7 mouse cellular contexts compared by ENCODE assay signal in the genomic region with DNA sequence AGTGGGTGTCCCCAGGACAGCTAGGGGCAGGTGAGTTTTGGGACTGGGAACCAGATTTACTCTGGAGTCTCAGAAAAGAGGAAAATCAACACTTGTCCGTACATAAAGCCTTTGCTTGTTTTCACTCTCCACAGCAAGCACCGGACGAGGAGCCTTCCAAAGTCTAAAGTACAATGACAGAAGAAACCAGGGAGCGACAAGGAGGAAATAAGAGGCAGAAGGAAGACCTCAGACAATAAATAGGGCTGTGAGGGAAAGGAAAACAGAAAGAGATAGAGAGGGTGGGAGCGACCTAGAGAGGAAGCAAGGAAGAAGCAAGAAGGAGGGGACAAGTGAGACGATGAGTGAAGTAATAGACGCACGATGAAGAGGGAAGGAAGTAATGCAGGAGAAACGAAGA. TPM values are rescaled to one million over a fixed set of nuclear protein-coding genes. Genes with fewer than 3 reads are reported as not detected.
DNase-seq lines count a peak whose midpoint lies in the region; ATAC-seq and TF ChIP-seq lines count a peak whose summit lies in the region.

No protein-coding gene starts in this region.

- WGBS in embryonic facial prominence, embryonic 12.5 days, result 54% methylated on average over 9 of the region's 9 CpGs
- WGBS in intestine, postnatal 0 days, result 10% methylated on average over 9 of the region's 9 CpGs

- no peak for DNase-seq in cerebellum, postnatal 36 days
- no peak for DNase-seq in B cell, adult 2 months
- DNase-seq in thymus, postnatal 4 days, result no peak

- H3K27ac ChIP-seq in bone marrow macrophage, adult 2 months (ENCODE audit: insufficient read depth, low read depth, low read length), result peak overlapping the region; percentile 0; the same call in 1 of the 2 replicates
- H3K27ac ChIP-seq in embryonic facial prominence, embryonic 12.5 days, result no peak overlapping the region
- peak overlapping the region; percentile 94 for H3K27ac ChIP-seq in intestine, postnatal 0 days (ENCODE audit: low read depth, low read length)

- peaks cover 16% of the 10 kb centered on the region for H3K4me1 ChIP-seq in bone marrow macrophage, adult 2 months (ENCODE audit: control insufficient read depth, insufficient read depth, low read length)
- peaks cover 30% of the 10 kb centered on the region for H3K4me1 ChIP-seq in embryonic facial prominence, embryonic 12.5 days
- H3K4me1 ChIP-seq in intestine, postnatal 0 days (replicated peaks; ENCODE audit: control insufficient read depth, insufficient read depth, low read length), result peaks cover 5% of the 10 kb centered on the region; the same call in 1 of the 2 replicates

- TF ChIP-seq POLR2A in bone marrow macrophage, adult 2 months (IDR thresholded peaks at IDR 0.05; ENCODE audit: borderline replicate concordance, low read depth, low read length), result no peak

- peaks cover 5% of the 10 kb centered on the region; the same call in 1 of the 2 replicates for H3K36me3 ChIP-seq in embryonic facial prominence, embryonic 12.5 days
- no peaks in the 10 kb centered on the region for H3K36me3 ChIP-seq in intestine, postnatal 0 days (ENCODE audit: control insufficient read depth, insufficient read depth)

- no peaks in the 10 kb centered on the region for H3K9me3 ChIP-seq in embryonic facial prominence, embryonic 12.5 days
- H3K9me3 ChIP-seq in intestine, postnatal 0 days (ENCODE audit: control insufficient read depth), result no peaks in the 10 kb centered on the region

- H3K4me3 ChIP-seq in bone marrow macrophage, adult 2 months (ENCODE audit: insufficient read depth, low read length), result peak overlapping the region; percentile 52
- peak overlapping the region; percentile 71 for H3K4me3 ChIP-seq in embryonic facial prominence, embryonic 12.5 days
- H3K4me3 ChIP-seq in intestine, postnatal 0 days (ENCODE audit: low read depth, low read length), result peak overlapping the region; percentile 42

- no peaks in the 10 kb centered on the region; the same call in 1 of the 2 replicates for H3K27me3 ChIP-seq in embryonic facial prominence, embryonic 12.5 days
- no peaks in the 10 kb centered on the region for H3K27me3 ChIP-seq in intestine, postnatal 0 days (replicated peaks; ENCODE audit: control insufficient read depth, insufficient read depth, low read length)

- TF ChIP-seq CTCF in bone marrow macrophage, adult 2 months (IDR thresholded peaks at IDR 0.05; ENCODE audit: low read depth, low read length), result no peak
- TF ChIP-seq CTCF in intestine, postnatal 0 days (IDR thresholded peaks at IDR 0.05; ENCODE audit: low read depth), result no peak

- peak overlapping the region; percentile 90 for H3K9ac ChIP-seq in embryonic facial prominence, embryonic 12.5 days
- peak overlapping the region; percentile 71; the same call in 1 of the 2 replicates for H3K9ac ChIP-seq in intestine, postnatal 0 days (ENCODE audit: low read depth, low read length)

- no peak for ATAC-seq in embryonic facial prominence, embryonic 12.5 days (ENCODE audit: insufficient number of reproducible peaks, insufficient read depth, low FRiP score, low TSS enrichment)
- peak; percentile 76 for ATAC-seq in intestine, postnatal 0 days
- peak; percentile 29; the same call in 1 of the 2 replicates for ATAC-seq in megakaryocyte, adult 5-6 weeks (ENCODE audit: poor library complexity, severe bottlenecking)

- peak overlapping the region; percentile 91 for H3K4me2 ChIP-seq in embryonic facial prominence, embryonic 12.5 days (replicated peaks)
- peak overlapping the region; percentile 83 for H3K4me2 ChIP-seq in intestine, postnatal 0 days (replicated peaks; ENCODE audit: low read depth)

RNA-seq across cellular contexts. Expression of a gene that starts 0.5 kb away (rescaled TPM):
- polyA plus RNA-seq in bone marrow macrophage, adult 2 months (2012; ENCODE audit: insufficient read depth, insufficient read length, missing spikeins), result 9.3 and 12.4 TPM in 2 replicates
- 92.6 and 94.5 TPM in 2 replicates for polyA plus RNA-seq in embryonic facial prominence, embryonic 12.5 days (2016; fragmentation: Nextera tagmentation; extraction: Ambion mirVana)
- polyA plus RNA-seq in intestine, postnatal 0 days (2015; fragmentation: Nextera tagmentation; extraction: Ambion mirVana), result 29.0 and 29.9 TPM in 2 replicates
- total RNA-seq in megakaryocyte, adult 5-6 weeks (2015), result 5.0 and 6.9 TPM in 2 replicates
- total RNA-seq in megakaryocyte, adult 5-6 weeks (2017), result 7.0 and 8.3 TPM in 2 replicates

RNA-seq across cellular contexts. Expression of a gene that starts 26.2 kb away (rescaled TPM):
- 82.4 and 105 TPM in 2 replicates for polyA plus RNA-seq in bone marrow macrophage, adult 2 months (2012; ENCODE audit: insufficient read depth, insufficient read length, missing spikeins)
- polyA plus RNA-seq in embryonic facial prominence, embryonic 12.5 days (2016; fragmentation: Nextera tagmentation; extraction: Ambion mirVana), result 44.5 and 48.2 TPM in 2 replicates
- polyA plus RNA-seq in intestine, postnatal 0 days (2015; fragmentation: Nextera tagmentation; extraction: Ambion mirVana), result 26.6 TPM in 2 replicates
- 61.4 and 67.1 TPM in 2 replicates for total RNA-seq in megakaryocyte, adult 5-6 weeks (2015)
- 28.6 and 49.3 TPM in 2 replicates for total RNA-seq in megakaryocyte, adult 5-6 weeks (2017)

RNA-seq across cellular contexts. Expression of a gene that starts 38.2 kb away (rescaled TPM):
- 0.86 and 1.7 TPM in 2 replicates for polyA plus RNA-seq in bone marrow macrophage, adult 2 months (2012; ENCODE audit: insufficient read depth, insufficient read length, missing spikeins)
- 47.6 and 49.8 TPM in 2 replicates for polyA plus RNA-seq in embryonic facial prominence, embryonic 12.5 days (2016; fragmentation: Nextera tagmentation; extraction: Ambion mirVana)
- 6.3 and 6.9 TPM in 2 replicates for polyA plus RNA-seq in intestine, postnatal 0 days (2015; fragmentation: Nextera tagmentation; extraction: Ambion mirVana)
- 0.07 TPM in 1 of 2 replicates, not detected in the other for total RNA-seq in megakaryocyte, adult 5-6 weeks (2015)
- not detected in 2 replicates for total RNA-seq in megakaryocyte, adult 5-6 weeks (2017)
